Mouse (Mus musculus) bone marrow, adult 2 months (tissue): ENCODE results near the gene Chga.

Source experiments
- CTCF ChIP-seq: fragments of 200-500 bp; IDR thresholded peaks from 2 replicates; pipeline ENCODE4 v1.5.1; 2011; ENCODE audit warnings: low read length, control low read depth; ENCODE audit not compliant: control insufficient read depth, insufficient read depth
- POLR2A ChIP-seq: fragments of 200-500 bp; IDR thresholded peaks from 2 replicates; pipeline ENCODE4 v1.6.1; 2011; ENCODE audit warnings: low read depth, mild to moderate bottlenecking, control low read depth, low read length, borderline replicate concordance; ENCODE audit not compliant: control insufficient read depth

- no peak for TF ChIP-seq POLR2A
- no peak for TF ChIP-seq CTCF
Observed at GRCm38 (mm10) chr12:102581579-102582196, 26.9 kb downstream of the Chga start.
